Mouse (Mus musculus) 3134 (cell line): ENCODE measurements around the gene Msmb.
A peak's percentile ranks its signal among the peaks of the same experiment; 100 is the strongest.

Source experiments
- DNase-seq: peaks from one replicate; pipeline ENCODE4 v3.0.0-alpha.2; 2011; ENCODE audit warnings: low spot score; ENCODE audit not compliant: insufficient read length; ENCODE audit errors: extremely low read depth

Gene Msmb

DNA sequence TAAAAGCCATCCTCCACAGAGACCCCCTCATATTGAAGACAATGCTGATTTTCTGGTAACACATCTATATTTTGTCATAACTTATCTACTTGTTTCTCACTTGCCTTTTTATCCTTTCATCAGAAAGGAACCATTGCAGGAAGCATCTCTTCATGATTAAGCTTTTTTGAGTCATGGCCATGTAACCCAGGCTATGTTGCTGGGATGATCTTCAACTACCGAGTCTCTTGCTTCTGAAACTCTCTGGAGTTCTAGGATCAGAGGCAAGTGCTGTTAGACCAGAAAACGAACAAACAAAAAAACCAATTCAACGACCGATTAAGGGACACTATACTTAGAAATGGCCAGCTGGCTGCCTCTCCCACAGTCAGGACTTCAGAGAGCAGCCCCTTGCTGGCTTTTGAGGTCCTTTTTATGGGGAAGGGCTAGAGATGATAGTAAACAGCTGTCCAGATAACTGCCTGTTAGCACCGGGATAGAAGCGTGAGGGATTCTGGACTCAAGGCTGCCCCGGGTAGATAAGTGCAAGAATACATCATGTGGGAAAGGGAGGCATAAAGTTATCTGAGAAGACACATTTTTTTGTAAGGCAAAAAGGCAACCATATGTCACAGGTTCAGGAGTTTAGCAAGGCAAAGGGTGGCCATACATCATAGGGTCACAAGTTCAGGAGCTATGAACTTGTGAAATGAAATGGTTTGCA, 4.1 kb downstream of the Msmb start:
- no peak for DNase-seq

DNA sequence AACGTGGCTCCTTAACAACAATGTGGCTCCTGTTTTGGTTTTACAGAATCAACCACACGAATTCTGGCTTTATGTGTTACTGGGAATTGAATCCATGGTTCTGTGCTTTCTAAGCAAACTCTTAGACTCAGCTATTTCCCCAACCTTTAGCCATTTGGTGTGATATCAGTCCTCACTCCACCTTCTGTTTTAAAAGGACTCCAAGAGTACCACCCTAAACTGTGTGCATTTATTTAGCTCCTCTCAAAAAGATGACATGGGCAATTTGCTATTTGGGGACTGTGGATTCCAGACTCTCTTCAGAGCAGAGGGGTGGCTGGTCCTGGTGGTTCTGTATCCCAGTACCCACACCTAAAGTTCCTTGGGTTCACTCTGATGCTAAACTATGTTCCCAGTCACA, 4.8 kb downstream of the Msmb start:
- no peak for DNase-seq

DNA sequence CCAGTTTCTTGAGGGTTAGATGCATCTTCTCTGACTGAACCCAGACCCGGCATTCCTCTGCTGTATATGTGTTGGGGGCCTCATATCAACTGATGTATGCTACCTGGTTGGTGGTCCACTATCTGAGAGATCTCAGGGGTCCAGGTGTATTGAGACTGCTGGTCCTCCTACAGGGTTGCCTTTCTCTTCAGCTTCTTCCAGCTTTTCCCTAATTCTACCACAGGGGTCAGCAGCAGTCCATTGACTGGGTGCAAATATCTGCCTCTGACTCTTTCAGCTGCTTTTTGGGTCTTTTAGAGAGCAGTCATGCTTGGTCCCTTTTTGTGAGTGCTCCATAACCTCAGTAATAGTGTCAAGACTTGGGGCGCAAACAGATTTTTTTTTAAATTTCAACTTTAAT, 9.0 kb downstream of the Msmb start:
- no peak for DNase-seq

DNA sequence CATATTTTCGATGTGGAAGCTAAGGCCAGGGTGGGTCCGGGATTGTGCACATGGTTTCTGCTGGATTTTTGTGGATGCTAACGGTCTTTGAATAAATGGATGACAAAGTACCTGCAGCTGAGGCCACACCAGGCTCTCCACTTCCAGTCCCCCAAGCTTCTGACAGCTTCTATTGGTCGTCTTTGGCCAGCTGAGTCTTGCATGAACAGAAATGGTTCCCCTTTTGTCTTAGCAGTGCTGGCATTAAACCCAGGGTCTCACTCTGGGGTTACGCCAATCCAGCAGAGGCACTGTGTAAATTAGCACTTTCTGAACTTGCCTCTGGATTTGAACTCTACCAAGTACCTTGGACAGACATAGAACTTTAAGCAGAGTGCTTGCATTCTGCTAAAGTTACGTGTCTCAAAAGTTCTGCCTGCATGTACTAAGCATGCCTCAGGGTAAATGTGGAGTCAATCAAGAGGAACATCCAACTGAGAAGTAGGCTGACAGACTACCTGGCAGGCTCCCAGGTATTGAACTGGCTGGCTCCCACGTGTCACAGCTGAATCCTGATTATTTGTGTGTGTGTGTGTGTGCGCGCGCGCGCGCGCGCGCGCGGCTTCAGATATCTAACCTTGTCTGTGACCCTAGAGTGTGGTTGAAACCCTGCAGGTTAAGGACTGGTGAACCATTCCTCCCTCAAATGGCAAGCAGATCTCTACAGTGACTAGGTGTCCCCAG, 10.6 kb downstream of the Msmb start:
- no peak for DNase-seq

DNA sequence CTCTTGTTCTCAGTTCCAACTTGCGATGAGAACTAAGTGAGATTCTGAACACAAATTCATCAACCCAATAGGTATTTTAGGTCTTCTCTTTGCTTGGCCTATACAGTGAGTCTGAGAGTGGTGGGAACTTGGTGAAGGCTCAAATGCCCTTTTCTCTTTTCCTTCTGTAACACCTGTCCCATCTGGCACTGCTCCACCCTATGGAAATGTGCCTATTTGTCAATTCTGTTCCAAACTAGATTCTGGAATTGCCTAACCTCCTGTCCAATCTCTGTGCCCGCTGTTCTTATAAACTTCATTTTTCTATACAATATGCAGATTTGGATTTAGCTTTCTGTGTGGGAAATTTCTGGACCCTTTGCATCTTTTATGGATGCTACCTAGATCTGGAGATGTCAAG, 11.3 kb downstream of the Msmb start:
- DNase-seq = no peak

DNA sequence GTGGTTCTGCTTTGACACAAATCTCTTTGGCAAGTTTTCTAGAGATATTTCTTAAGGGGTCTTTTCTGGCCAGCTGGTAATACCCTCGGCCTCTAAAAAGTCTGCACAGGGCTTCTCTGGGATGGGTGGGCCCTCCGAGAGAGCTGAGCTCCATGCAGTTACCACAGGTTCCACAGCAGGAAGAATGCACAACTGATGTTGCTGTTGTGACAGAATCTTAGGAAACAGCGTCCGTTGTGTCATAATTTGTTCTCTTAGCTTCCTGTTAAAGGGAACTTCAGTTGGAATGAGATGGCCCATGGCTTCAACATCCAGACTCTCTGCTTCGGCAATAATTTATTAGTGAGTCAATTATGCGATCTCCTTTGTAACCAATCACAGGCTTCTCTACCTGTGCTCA, 12.9 kb downstream of the Msmb start:
- no peak for DNase-seq

DNA sequence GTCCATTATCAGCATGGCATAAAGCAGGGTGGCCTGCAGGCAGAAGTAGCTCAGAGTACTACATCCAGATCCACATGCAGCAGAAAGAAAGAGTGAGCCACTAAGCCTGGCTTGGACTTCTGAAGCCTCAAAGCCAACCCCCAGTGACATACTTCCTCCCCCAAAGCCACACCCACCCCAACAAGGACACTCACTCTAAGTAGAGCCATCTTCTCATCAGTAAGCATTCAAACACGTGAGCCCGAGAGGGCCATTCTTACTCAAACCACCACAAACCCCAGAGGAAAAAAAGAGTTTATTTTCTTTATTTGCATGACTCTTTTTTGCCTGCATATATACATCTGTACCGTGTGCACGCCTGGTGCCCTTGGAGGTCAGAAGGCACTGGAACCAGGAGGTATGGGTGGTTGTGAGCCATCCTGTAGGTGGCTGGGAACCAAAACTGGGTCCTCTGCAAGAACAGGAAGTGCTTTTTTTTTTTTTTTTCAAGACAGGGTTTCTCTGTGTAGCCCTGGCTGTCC, 17.4 kb downstream of the Msmb start:
- DNase-seq = peak; percentile 82

DNA sequence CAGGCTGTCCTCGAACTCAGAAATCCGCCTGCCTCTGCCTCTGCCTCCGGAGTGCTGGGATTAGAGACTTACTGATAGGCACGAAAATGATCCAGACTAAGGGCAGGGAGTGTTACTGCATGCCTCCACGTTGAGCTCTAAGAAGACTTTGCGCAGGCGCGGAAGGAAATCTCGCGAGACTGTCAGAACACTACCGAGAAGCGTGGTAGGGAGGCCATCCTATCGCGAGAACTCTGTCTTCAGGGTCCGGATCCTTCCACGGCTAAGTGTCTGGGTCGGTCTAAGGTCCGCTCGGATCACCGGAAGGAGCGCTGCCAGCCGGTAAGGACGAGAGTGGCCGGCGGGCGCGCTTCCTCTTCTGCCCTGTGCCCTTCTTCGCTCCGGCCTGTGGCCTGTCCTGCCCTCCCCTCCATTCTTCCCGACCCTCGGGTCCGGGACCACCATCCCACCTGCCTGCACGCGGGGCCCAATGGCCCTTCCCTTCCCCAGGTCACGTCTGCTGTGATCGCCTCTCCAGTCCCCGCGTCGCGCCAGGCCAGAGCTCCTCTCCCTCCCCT, 17.9 kb downstream of the Msmb start, which contains the start of gene Ncoa4:
Ncoa4 (plus strand) TSS at position 176 of the 557 bp plus-strand sequence.
- DNase-seq = peak; percentile 90

DNA sequence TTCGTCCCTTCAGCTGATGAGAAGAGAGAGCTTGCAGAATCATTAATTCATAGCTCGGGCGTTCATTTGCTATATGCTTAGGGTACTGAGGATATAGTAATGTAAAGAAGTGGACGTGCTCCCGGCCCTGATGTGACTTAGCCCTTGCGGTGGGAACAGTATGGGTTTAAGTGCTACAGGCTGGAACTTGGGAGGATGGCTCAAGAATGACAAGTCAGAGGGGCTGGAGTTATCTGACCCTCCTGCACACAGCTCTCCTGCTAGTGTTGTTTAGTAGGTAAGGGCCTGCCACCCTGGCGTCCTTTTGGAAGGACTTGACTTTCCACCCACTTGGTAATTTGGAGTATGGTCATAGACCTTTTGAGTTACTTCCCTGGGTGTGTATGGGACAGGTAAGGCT, 18.7 kb downstream of the Msmb start:
- DNase-seq = no peak

DNA sequence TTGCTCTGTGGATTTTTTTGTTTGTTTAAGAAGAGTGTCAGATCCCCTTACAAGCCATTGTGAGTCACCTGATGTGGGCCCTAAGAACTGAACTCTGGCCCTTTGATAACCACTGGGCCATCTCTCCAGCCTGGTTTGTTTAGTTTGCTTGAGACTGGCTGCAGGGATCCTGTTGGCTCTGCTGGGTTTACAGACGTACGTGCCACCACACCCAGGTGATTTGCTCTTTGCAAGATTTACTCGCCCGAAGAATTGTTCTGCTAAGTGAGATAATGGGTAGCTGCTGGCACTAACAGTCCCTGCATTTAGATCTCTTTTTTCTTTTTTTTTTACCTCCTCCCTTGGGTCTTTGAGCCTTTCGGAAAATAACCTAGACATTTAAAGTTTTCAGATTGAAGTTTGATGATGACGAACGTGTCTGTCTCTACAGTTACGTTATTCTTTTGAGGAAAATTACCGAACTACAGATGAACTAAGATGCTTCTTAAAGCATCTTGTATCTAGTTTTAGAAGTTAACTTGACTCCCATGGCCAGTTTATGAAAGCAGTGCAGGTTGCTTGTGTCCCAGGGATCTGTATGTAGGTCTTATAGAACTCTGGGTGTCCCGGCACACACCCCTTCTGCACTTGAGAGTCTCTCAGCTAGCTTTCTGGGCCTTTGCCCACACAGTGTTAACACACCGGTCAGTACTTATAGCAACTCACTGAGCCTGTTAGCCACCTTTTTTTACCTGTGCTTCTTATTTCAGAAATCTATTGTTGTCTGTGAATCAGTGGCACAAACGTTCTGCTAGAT, 19.5 kb downstream of the Msmb start:
- DNase-seq = no peak

DNA sequence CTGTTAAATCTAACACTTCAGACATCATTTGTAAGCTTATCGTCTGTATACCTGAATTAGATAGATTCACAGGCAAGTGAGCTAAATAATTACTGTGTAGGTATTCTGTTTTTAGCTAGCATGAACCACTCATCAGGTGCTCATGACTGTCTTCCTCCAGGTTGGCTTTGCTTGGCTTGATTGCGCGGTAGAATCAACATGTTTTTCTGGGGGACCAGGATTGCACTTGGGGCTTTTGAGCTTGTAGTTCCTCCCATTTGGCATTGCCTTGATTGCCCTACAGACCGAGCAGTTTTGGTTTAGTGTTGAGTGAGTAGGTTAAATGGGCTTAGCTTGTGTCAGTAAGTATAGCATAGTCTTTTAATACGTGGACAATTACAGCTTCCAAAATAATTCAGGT, 20.4 kb downstream of the Msmb start:
- DNase-seq = no peak

DNA sequence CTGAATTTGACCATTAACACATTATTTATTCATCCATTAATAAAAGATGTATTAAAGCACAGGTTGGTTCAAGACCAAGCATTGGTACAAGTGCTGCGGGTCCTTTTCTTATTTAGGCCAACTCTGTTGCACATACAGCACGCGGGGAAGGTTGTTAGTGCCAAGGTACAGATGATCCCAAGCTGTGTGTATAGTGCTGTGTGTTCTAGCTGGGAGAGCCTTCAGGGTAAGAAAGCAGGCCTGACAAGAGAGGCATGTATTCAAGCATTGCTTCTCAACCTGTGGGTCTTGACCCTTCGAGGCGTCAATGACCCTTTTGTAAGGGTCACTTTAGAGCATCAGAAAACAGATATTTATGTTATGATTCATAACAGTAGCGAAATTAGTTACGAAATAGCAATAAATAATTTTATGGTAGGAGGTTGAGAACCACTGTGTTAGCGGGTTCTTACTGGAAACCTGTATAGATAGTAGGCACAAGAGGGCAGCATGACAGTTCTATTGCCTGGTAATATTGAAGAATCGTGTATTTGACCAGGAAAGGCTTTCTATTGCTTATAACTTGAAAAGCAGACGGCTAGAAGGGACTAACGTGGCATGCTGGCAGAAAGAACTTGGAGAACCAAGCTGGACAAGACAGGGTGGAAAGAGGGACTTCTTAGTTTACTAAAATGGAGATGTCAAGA, 21.5 kb downstream of the Msmb start:
- DNase-seq = no peak

DNA sequence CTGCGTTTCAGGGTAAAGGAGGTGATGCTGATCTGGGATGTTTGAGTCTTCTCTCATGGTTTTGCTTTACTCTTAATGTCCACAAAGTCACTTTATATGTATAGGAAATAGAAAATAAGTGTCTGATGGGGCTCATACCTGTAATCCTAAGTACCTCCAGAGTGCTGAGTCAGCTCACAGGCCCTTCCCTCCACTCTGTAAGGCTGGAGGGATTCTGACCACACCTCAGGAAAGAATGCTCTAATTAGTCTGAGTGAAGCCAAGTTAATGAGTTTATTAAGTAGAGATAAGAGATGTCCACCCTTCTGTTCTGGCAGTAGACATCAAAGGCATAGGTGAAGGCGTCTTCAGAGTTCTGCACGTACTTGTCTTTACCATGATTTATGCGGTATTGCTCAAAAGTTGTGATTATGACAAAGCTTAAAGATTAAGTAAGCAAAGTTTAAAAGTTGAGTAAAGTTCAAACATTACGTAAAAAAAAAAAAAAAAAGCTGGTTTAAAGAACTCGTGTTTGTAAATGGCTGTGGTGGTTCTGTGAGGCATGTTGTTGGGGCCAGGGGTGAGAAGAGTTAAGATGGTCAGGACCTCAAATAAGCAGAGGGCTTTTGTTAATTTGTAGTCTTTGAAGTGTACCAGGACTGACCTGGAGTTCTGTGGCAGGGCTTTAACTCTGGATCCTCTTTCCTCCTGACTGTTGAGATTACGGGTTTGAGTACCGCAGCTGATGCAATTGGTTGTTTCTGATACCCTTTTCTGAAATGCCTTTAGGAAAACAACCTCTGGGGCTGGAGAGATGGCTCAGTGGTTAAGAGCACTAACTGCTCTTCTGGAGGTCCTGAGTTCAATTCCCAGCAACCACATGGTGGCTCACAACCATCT, 22.6 kb downstream of the Msmb start:
- no peak for DNase-seq

DNA sequence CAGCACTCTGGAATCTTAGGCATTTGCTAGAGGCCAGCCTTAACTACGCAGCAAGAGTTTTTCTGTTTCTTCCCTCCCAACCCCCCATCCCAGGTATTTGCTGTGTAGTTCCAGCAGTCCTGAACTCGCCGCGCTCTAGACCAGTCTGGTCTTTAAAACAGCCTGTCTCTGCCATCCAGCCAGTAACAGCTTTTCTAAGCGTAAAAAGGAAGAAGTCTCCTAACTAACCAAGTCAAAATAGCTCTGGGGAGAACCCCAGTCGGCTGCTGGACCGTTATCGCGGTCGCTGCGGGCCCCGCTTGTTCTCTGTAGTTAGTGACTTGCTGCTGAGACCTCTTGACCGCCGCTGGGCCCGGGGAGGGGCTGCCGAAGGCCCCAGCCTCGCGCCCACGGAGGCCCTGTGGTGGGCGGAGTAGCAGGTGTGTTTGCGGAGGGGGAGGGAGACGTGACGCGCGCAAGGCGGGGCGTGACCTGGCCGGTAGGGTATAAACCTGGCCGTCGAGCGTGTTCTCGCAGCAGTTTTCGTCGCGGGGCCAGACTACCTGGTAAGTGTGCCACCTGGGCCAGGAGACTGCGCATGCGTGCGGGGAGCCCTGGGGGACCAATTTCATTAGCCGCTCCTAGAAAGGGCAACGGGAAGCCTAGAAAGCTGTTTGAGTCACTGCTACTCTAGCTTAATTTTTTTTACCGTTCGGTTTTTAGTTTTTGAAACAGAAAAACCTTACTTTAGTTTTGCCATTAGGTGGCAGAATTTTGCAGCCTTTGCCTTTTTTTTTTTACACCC, 23.6 kb downstream of the Msmb start:
- peak; percentile 80 for DNase-seq

DNA sequence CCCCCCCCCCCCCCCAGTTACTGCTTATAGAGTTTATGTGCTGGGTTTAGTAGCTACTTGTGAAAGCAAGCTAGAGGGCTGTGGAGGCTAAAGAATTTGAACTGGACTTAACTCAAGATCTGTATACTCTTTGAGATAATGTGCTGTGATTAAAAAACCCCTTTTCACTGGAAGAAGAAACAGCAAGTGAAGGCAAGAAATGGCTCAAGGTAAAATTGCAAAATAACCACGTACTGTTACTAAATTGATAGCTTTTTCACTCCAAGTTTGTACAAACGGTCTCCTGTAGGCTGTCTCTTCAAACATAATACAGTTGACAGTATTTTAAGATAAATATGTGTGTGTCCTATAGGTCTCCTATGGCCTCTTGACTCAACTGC, 24.2 kb downstream of the Msmb start:
- no peak for DNase-seq

DNA sequence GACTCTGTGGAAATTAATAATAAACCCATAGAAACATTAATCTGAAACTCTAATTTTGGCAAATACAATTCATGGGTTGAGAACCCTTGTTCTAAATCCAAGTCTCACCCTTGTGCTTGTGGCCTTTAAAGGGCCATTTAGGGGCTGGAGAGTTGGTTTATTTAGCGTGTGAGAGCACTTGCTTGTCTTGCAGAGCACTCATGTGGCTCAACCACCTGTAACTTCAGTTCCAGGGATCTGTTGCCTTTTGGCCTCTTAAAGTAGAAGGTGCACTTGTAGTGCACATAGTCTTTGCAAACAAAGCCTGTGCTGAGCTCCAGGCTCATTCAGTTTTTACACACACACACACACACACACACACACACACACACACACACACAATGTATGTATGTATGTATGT, 25.0 kb downstream of the Msmb start:
- no peak for DNase-seq

DNA sequence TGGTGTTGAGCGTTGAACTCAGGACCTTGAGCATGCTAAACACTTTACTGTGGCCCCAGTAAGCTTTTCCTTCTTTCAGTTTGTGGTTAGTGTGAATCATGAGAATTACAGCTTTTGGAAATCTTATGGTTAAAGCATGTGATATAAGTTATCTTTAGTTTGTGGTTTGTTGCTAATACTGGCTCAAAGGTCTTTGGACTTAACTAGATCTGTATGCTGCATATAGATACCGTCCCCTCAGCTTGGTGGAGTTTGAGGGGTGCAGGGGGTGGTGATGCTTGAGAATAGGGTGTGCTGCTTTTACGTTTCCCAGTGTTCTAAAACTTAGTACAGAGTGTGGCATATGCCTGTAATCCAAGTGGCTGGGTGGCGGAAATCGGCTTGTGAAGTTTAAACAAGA, 25.5 kb downstream of the Msmb start:
- DNase-seq = no peak

DNA sequence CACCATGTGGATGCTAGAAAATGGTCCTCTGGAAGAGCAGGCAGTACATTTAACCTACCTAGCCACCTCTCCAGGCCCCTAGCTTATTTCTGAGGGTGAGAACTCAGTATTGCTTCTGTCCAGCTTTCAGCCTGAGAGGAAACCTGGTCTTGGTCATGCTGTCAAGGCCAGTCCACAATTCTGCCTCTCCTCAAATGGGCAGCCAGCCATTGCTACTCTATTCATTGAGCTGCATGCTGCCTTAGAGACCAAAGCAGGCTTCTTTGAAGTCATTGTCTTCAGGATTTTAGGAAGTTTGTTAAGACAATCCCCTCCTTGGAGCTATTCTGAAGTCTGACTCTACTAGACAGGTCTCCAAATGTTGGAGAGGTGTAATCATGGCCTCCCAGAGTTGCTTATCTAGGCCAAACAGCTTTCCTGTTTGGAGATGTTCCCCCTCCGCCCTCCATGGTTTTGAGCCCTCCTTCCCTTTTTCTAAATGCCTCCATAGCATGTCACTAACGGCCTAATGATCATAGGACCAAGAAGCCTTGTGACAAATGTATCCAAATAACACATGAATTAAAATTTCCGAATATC, 26.9 kb downstream of the Msmb start:
- DNase-seq = no peak
